Mouse (Mus musculus) CD4-positive, CD25-positive, alpha-beta regulatory T cell, adult 4 months (primary cell): ENCODE results near the gene Muc20. TPM values are rescaled to one million over a fixed set of nuclear protein-coding genes. Genes with fewer than 3 reads are reported as not detected.

Source experiments
- polyA plus RNA-seq, 2 experiments: library from polyadenylated mRNA; unstranded; fragments of 100-300 nt; shearing (Covaris generic); gene quantifications; one replicate each; pipeline ENCODE4 v1.2.1; 2017

The Muc20 gene
- polyA plus RNA-seq, 2 experiments from 2014 or later, result 0.61 TPM; not detected in 1

Other genes with a start within 250 kb of the Muc20 start
- 10 to 100 TPM; 18.1 to 19.5 TPM for gene Tfrc, start 188.5 kb downstream of the Muc20 start, polyA plus RNA-seq
- gene Tnk2, start 153.6 kb downstream of the Muc20 start, polyA plus RNA-seq, result 1 to 10 TPM; 4.8 to 8.9 TPM
- gene Muc4, start 61.5 kb downstream of the Muc20 start, polyA plus RNA-seq, result not detected
- gene Smbd1, start 13.0 kb upstream of the Muc20 start, polyA plus RNA-seq, result not detected
- 10 to 100 TPM; 64.8 to 65.3 TPM for gene Fyttd1, start 80.1 kb upstream of the Muc20 start, polyA plus RNA-seq
- gene Rubcn, start 80.3 kb upstream of the Muc20 start, polyA plus RNA-seq, result 10 to 100 TPM; 13.3 to 19.6 TPM
- 10 to 100 TPM; 19.4 to 23.0 TPM for gene Lrch3, start 116.7 kb upstream of the Muc20 start, polyA plus RNA-seq